Mouse (Mus musculus): ENCODE data around the gene Sun1.
A peak's percentile ranks its signal among the peaks of the same experiment; 100 is the strongest.

DNA sequence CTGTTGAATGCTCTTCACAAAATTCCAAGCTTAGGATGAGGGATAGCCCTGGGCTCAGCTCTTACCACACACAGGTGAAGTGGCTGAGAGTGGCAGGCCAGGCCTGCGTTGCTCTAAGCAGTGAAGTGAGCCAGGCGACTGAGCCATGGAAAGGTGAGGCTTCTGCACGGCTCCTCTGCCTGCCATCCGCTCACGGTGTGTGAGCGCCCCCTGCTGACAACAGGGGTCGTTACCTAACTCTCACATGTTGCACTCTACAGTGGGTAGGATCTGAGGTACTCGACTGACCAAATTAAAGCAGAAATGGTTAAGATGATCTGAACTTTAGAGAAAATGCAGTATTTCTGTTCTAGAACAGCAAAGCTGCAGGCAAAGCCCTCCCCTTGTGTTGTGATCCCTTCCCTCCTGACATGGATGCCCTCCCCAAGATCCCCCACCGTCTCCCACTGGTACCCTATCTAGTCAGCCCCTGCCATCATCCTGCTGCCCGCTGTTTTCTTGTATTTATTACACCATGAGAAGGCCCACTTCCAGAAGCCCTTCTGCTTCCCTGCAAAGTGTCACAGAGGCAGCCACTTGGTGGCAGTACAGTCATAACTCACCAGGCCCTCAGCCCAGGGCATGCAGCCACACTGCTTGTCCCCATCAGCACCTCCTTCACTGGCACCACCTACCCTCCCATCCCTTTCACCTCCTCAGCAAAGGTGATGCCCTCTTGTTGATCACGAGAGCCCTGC, 21.4 kb upstream of the Sun1 start:
- TF ChIP-seq TCF12 (IDR thresholded peaks at IDR 0.05; ENCODE audit: insufficient read depth, poor library complexity, severe bottlenecking) (no peak), CEBPB (IDR thresholded peaks at IDR 0.05; ENCODE audit: insufficient read depth, poor library complexity, severe bottlenecking) (no peak), MYOD1 (IDR thresholded peaks at IDR 0.05; ENCODE audit: control insufficient read depth in 1 of 3, insufficient read length in 2 of 3, low read depth in 2 of 3) (no peak), MAX (IDR thresholded peaks at IDR 0.05; ENCODE audit: low read depth) (no peak), POLR2A (IDR thresholded peaks at IDR 0.05; ENCODE audit: insufficient read length, low read depth) (no peak), USF1 (IDR thresholded peaks at IDR 0.05; ENCODE audit: low read depth) (no peak), TCF3 (IDR thresholded peaks at IDR 0.05; ENCODE audit: insufficient read length, low read depth) (no peak), E2F4 (IDR thresholded peaks at IDR 0.05; ENCODE audit: insufficient read depth) (no peak), POLR2AphosphoS2 (IDR thresholded peaks at IDR 0.05; ENCODE audit: insufficient read length, low read depth) (peak; percentile 23), SRF (IDR thresholded peaks at IDR 0.05; ENCODE audit: control insufficient read depth, insufficient read length, low read depth) (no peak), REST (IDR thresholded peaks at IDR 0.05; ENCODE audit: insufficient read depth, insufficient read length) (no peak), MYOG (IDR thresholded peaks at IDR 0.05; ENCODE audit: control insufficient read depth in 1 of 3, insufficient read depth in 1 of 3, insufficient read length in 2 of 3, low read depth in 2 of 3) (no peak)

Data from myocyte (in vitro differentiated cells).